Comparison of ENCODE assay signal across 27 mouse cellular contexts in genomic region chr11:86595366-86595765, GRCm38 (mm10). TPM values are rescaled to one million over a fixed set of nuclear protein-coding genes. Genes with fewer than 3 reads are reported as not detected.
DNase-seq lines count a peak whose midpoint lies in the region; ATAC-seq and TF ChIP-seq lines count a peak whose summit lies in the region.
"Had no signal": no experiment of that assay in that cellular context is flagged by ENCODE, and none has a peak within 500 bp of the region (broad histone marks: within the 10 kb centered on the region; RNA-seq: fewer than 3 reads in every experiment).

No protein-coding gene starts in this region.

- TF ChIP-seq CTCF in gastrocnemius, adult 2 months (IDR thresholded peaks at IDR 0.05): no peak
- TF ChIP-seq CTCF in lung, postnatal 0 days (IDR thresholded peaks at IDR 0.05): no peak
- no peak for TF ChIP-seq CTCF in CH12.LX (conservative IDR thresholded peaks at IDR 0.05 in 1 of 2, IDR thresholded peaks at IDR 0.05 in 1 of 2; ENCODE audit: low read depth in 2 of 2, low read length in 2 of 2)
- TF ChIP-seq CTCF in embryonic fibroblast, embryonic 13.5 days (IDR thresholded peaks at IDR 0.05; ENCODE audit: borderline replicate concordance, insufficient read depth, low read length): no peak

- no peak for TF ChIP-seq POLR2A in CH12.LX (IDR thresholded peaks at IDR 0.05; ENCODE audit: low read depth, low read length)
- no peak for TF ChIP-seq POLR2A in embryonic fibroblast, embryonic 13.5 days (IDR thresholded peaks at IDR 0.05; ENCODE audit: low read depth, low read length)

- H3K79me2 ChIP-seq in CH12.LX (replicated peaks; ENCODE audit: control insufficient read depth, extremely low read depth, insufficient read depth, poor library complexity, severe bottlenecking): peaks cover 8% of the 10 kb centered on the region

- WGBS in lung, postnatal 0 days: 95% methylated on average over 6 of the region's 6 CpGs
- WGBS in kidney, embryonic 14.5 days: 95% methylated on average over 6 of the region's 6 CpGs

- H3K4me1 ChIP-seq in lung, postnatal 0 days (ENCODE audit: insufficient read depth, low read depth, low read length): peaks cover 17% of the 10 kb centered on the region; the same call in 1 of the 2 replicates
- H3K4me1 ChIP-seq in CH12.LX (ENCODE audit: control insufficient read depth in 1 of 2, insufficient read depth in 2 of 2): peaks cover 31 to 88% of the 10 kb centered on the region in 2 experiments
- H3K4me1 ChIP-seq in embryonic fibroblast, embryonic 13.5 days (ENCODE audit: control insufficient read depth, insufficient read depth, low read length): peaks cover 34% of the 10 kb centered on the region
- peaks cover 5% of the 10 kb centered on the region for H3K4me1 ChIP-seq in kidney, embryonic 14.5 days (ENCODE audit: control insufficient read depth, insufficient read depth, low read length)

- TF ChIP-seq EP300 in lung, postnatal 0 days (IDR thresholded peaks at IDR 0.05): no peak
- TF ChIP-seq EP300 in CH12.LX (IDR thresholded peaks at IDR 0.05; ENCODE audit: low read length): no peak

- intact Hi-C loops in gastrocnemius, adult 2 months (cut with DNase I): no loop called here
- intact Hi-C loops in gastrocnemius, postnatal 36 days (cut with DNase I): no loop called here

- no peaks in the 10 kb centered on the region for H3K9me3 ChIP-seq in lung, postnatal 0 days (ENCODE audit: low read length)
- H3K9me3 ChIP-seq in CH12.LX (replicated peaks; ENCODE audit: low read length): no peaks in the 10 kb centered on the region
- no peaks in the 10 kb centered on the region for H3K9me3 ChIP-seq in kidney, embryonic 14.5 days (ENCODE audit: control insufficient read depth, low read length)
- H3K9me3 ChIP-seq: G1E; heart, embryonic 12.5 days; hindbrain, embryonic 13.5 days; liver, embryonic 15.5 days had no signal

- dilution Hi-C loops in CH12.LX (cut with MboI; ENCODE audit: extremely low pct_ligation_motif_present, extremely low pct_unique_long_range_greater_than_20kb, low sequenced_read_pairs): no loop called here

- ATAC-seq in lung, postnatal 0 days: no peak
- no peak for ATAC-seq in kidney, embryonic 14.5 days (ENCODE audit: low FRiP score, low TSS enrichment)
- ATAC-seq: forebrain, embryonic 14.5 days; Patski had no signal

- peak overlapping the region; percentile 77 for H3K27ac ChIP-seq in gastrocnemius, adult 2 months
- H3K27ac ChIP-seq in lung, postnatal 0 days (ENCODE audit: low read length): peak overlapping the region; percentile 43
- peak overlapping the region; percentile 22; the same call in 1 of the 2 replicates for H3K27ac ChIP-seq in CH12.LX (ENCODE audit: insufficient read depth, low read depth)
- H3K27ac ChIP-seq in embryonic fibroblast, embryonic 13.5 days (ENCODE audit: insufficient read depth, low read length): peak overlapping the region; percentile 57; the same call in 1 of the 2 replicates
- H3K27ac ChIP-seq in kidney, embryonic 14.5 days (ENCODE audit: low read depth, low read length): no peak overlapping the region
- H3K27ac ChIP-seq: heart, adult 2 months; hindbrain, embryonic 13.5 days; liver, embryonic 15.5 days had no signal

- in situ Hi-C loops in CH12.LX (cut with MboI; ENCODE audit: low pct_ligation_motif_present, low pct_unique_long_range_greater_than_20kb, low sequenced_read_pairs): no loop called here

- H3K27me3 ChIP-seq in lung, postnatal 0 days (replicated peaks; ENCODE audit: insufficient read depth, low read length): no peaks in the 10 kb centered on the region
- H3K27me3 ChIP-seq in CH12.LX (replicated peaks): no peaks in the 10 kb centered on the region
- H3K27me3 ChIP-seq in kidney, embryonic 14.5 days (ENCODE audit: control insufficient read depth, insufficient read depth, low read length): no peaks in the 10 kb centered on the region
- H3K27me3 ChIP-seq: heart, embryonic 12.5 days; hindbrain, embryonic 13.5 days; liver, embryonic 15.5 days; Patski had no signal

- H3K4me3 ChIP-seq in gastrocnemius, adult 2 months: no peak overlapping the region
- no peak overlapping the region for H3K4me3 ChIP-seq in lung, postnatal 0 days (ENCODE audit: low read depth, low read length)
- no peak overlapping the region for H3K4me3 ChIP-seq in CH12.LX (replicated peaks in 1 of 3; ENCODE audit: low read depth in 2 of 3, low read length in 2 of 3, poor library complexity in 1 of 3)
- no peak overlapping the region for H3K4me3 ChIP-seq in embryonic fibroblast, embryonic 13.5 days (ENCODE audit: insufficient read depth, low read length)
- H3K4me3 ChIP-seq in kidney, embryonic 14.5 days (ENCODE audit: low read length): no peak overlapping the region
- H3K4me3 ChIP-seq: heart, adult 2 months; heart, embryonic 12.5 days; hindbrain, embryonic 13.5 days; liver, embryonic 15.5 days had no signal

- no peak overlapping the region for H3K9ac ChIP-seq in lung, postnatal 0 days (replicated peaks; ENCODE audit: low read depth)
- no peak overlapping the region for H3K9ac ChIP-seq in CH12.LX (ENCODE audit: insufficient read depth, low read depth)
- no peak overlapping the region for H3K9ac ChIP-seq in kidney, embryonic 14.5 days (ENCODE audit: low read depth, low read length)
- H3K9ac ChIP-seq: heart, embryonic 12.5 days; hindbrain, embryonic 13.5 days; liver, embryonic 15.5 days had no signal

- H3K36me3 ChIP-seq in lung, postnatal 0 days (ENCODE audit: insufficient read depth, low read length): no peaks in the 10 kb centered on the region
- peaks cover 5 to 16% of the 10 kb centered on the region in 2 experiments for H3K36me3 ChIP-seq in CH12.LX (replicated peaks in 1 of 2; ENCODE audit: control insufficient read depth in 1 of 2, insufficient read depth in 1 of 2, low read length in 1 of 2)
- no peaks in the 10 kb centered on the region; the same call in 1 of the 2 replicates for H3K36me3 ChIP-seq in kidney, embryonic 14.5 days (ENCODE audit: control insufficient read depth, insufficient read depth, low read length)
- H3K36me3 ChIP-seq: heart, embryonic 12.5 days; hindbrain, embryonic 13.5 days had no signal

- no peak for DNase-seq in gastrocnemius, adult 2 months
- DNase-seq in gastrocnemius, postnatal 36 days: no peak
- DNase-seq in lung, postnatal 0 days (ENCODE audit: low spot score): no peak
- no peak for DNase-seq in lung, adult 18-20 months
- DNase-seq in CH12.LX (ENCODE audit: extremely low read depth): no peak
- DNase-seq in retina, postnatal 1 day: no peak
- DNase-seq: adrenal gland, postnatal 14 days; cerebellum, adult 11 months; cerebellum, adult 9-10 months; heart, adult 2 months; heart, postnatal 4 days; kidney, adult 18-20 months; kidney, postnatal 36 days; layer of hippocampus, postnatal 36 days; left cerebral cortex, postnatal 4 days; lung, postnatal 14 days; midbrain, embryonic 14.5 days; right cerebral cortex, postnatal 14 days; thymus, postnatal 14 days had no signal

- TF ChIP-seq RAD21 in CH12.LX (IDR thresholded peaks at IDR 0.05; ENCODE audit: low read depth, low read length): no peak

- no peak overlapping the region for H3K4me2 ChIP-seq in lung, postnatal 0 days (replicated peaks; ENCODE audit: low read depth, low read length)
- H3K4me2 ChIP-seq in CH12.LX (ENCODE audit: insufficient read depth, low read depth, poor library complexity, severe bottlenecking): no peak overlapping the region
- no peak overlapping the region for H3K4me2 ChIP-seq in kidney, embryonic 14.5 days (replicated peaks; ENCODE audit: low read depth, low read length)
- H3K4me2 ChIP-seq: heart, embryonic 12.5 days; hindbrain, embryonic 13.5 days; liver, embryonic 15.5 days had no signal

TF ChIP-seq in CH12.LX, 34 proteins besides CTCF, POLR2A, EP300 and RAD21:
- TF ChIP-seq IRF4 (IDR thresholded peaks at IDR 0.05; ENCODE audit: low read depth, low read length): peak; percentile 18; the same call in 1 of the 2 replicates
- no peak for TF ChIP-seq TCF12 (IDR thresholded peaks at IDR 0.05; ENCODE audit: low read depth, low read length)

RNA-seq across cellular contexts. Expression of gene Tubd1, which starts 50.6 kb away (rescaled TPM):
- total RNA-seq in gastrocnemius, adult 2 months (2021): 1 to 10 TPM; 6.9 to 8.5 TPM
- 1 to 10 TPM; 5.5 to 6.5 TPM for total RNA-seq in gastrocnemius, postnatal 36 days (2021)
- 7.3 and 7.5 TPM in 2 replicates for polyA plus RNA-seq in lung, postnatal 0 days (2015; fragmentation: Nextera tagmentation; extraction: Ambion mirVana)
- total RNA-seq in CH12.LX (2012; rRNA removed) (11.9 and 14.3 TPM in 2 replicates), CH12.LX (2014; rRNA removed) (9.7 and 9.8 TPM in 2 replicates)
- 12.6 and 13.4 TPM in 2 replicates for polyA plus RNA-seq in CH12.LX (2012; ENCODE audit: insufficient read length, low read depth)
- 6.4 and 8.2 TPM in 2 replicates for polyA plus RNA-seq in embryonic fibroblast, embryonic 13.5 days (2011; ENCODE audit: insufficient read length, low read depth, missing spikeins)
- 11.3 and 13.4 TPM in 2 replicates for polyA plus RNA-seq in kidney, embryonic 14.5 days (2014; fragmentation: Nextera tagmentation; extraction: Ambion mirVana)

RNA-seq across cellular contexts. Expression of gene Rps6kb1, which starts 50.8 kb away (rescaled TPM):
- 10 to 100 TPM; 21.1 to 22.3 TPM for total RNA-seq in gastrocnemius, adult 2 months (2021)
- total RNA-seq in gastrocnemius, postnatal 36 days (2021): 10 to 100 TPM; 19.4 to 22.6 TPM
- 35.5 and 35.6 TPM in 2 replicates for polyA plus RNA-seq in lung, postnatal 0 days (2015; fragmentation: Nextera tagmentation; extraction: Ambion mirVana)
- total RNA-seq in CH12.LX (2012; rRNA removed): 45.2 and 56.7 TPM in 2 replicates
- total RNA-seq in CH12.LX (2014; rRNA removed): 76.9 and 79.9 TPM in 2 replicates
- polyA plus RNA-seq in CH12.LX (2012; ENCODE audit: insufficient read length, low read depth): 110 and 152 TPM in 2 replicates
- 70.3 and 71.4 TPM in 2 replicates for polyA plus RNA-seq in embryonic fibroblast, embryonic 13.5 days (2011; ENCODE audit: insufficient read length, low read depth, missing spikeins)
- 46.0 and 56.1 TPM in 2 replicates for polyA plus RNA-seq in kidney, embryonic 14.5 days (2014; fragmentation: Nextera tagmentation; extraction: Ambion mirVana)
